Mouse (Mus musculus) liver, postnatal 0 days (tissue): ENCODE results near the gene Dmbx1.

Experiments
- CTCF ChIP-seq: sonication (generic); IDR thresholded peaks from 2 replicates; pipeline ENCODE4 v1.5.1; 2016; ENCODE audit warnings: antibody characterized with exemption, low read depth
- EP300 ChIP-seq: IDR thresholded peaks from 2 replicates; pipeline ENCODE4 v1.6.1; 2016; ENCODE audit warnings: antibody characterized with exemption, low read depth, mild to moderate bottlenecking

DNA sequence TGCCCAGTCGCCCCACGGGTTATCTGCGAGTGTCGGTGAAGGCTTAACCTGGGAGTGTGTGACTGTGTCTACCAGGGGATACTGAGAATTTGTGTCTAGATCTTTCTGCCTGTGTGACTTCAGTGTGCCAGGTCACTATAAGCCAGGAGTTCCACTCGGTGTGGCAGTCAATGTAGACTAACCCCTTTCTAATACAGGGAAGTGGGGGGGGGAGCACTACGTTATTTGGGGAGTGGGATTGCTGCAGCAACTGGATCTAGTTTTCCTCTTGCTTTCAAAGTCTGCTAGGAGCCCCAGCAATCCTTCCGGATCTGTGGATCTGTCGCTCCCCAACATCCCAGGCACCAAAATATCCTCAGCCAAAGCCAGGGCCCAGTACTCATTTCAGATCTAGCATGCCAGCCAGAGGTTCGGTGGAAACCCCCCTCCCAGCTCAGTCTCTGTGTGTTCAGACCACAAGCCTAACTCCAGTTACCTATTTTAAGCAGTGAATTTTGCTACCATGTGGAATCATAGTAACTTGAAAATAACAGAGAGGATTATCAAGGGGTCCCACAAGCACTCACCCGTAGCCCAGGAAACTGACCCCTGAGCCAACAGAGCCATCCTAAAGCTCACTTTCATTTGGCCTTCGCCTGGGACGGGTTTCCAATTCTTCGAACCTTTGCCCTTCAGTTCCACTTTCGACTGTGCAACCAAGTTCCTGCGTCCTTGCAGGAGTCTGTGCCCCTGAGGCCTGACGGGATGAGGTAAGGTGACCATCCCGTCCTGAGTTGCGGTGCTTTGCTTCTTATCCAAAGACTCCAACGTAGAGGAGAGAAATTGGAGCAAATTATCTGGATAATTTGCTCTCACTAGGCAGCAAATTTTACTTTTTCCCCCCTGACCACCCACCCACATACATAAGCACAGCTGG is 2.4 kb downstream of the Dmbx1 start:
- TF ChIP-seq CTCF (no peak), EP300 (no peak)
